Mouse (Mus musculus): Measurements from ENCODE around the gene Smchd1. TPM values are rescaled to one million over a fixed set of nuclear protein-coding genes. Genes with fewer than 3 reads are reported as not detected.
"Not testable (repeated sequence)": the region's sequence is repeated elsewhere in the genome, so short reads cannot be mapped to it uniquely, and the experiment has no call there.

The Smchd1 gene
- polyA plus RNA-seq, 1 experiment from 2014 or later: 90.7 TPM

GRCm38 (mm10) chr17:71443273-71443672 lies 31.9 kb downstream of the Smchd1 start:
- H3K4me3 ChIP-seq (ENCODE audit: low read depth, low read length): no peak overlapping the region
- H3K27me3 ChIP-seq (ENCODE audit: control insufficient read depth, insufficient read depth, low read length): no peaks in the 10 kb centered on the region
- H3K36me3 ChIP-seq (replicated peaks; ENCODE audit: control insufficient read depth, insufficient read depth, low read depth, low read length): peaks cover 3% of the 10 kb centered on the region
- H3K4me1 ChIP-seq (ENCODE audit: control insufficient read depth, insufficient read depth, low read length): no peaks in the 10 kb centered on the region
- WGBS: 88% methylated on average over 6 of the region's 6 CpGs
- no peak for ATAC-seq (replicated peaks; ENCODE audit: insufficient number of reproducible peaks, low FRiP score, low TSS enrichment, low read depth)
- no peak overlapping the region for H3K4me2 ChIP-seq (ENCODE audit: low read depth, low read length)
- no peaks in the 10 kb centered on the region for H3K9me3 ChIP-seq (replicated peaks; ENCODE audit: control insufficient read depth, low read length)
- no peak for DNase-seq (ENCODE audit: low spot score)
- H3K27ac ChIP-seq (replicated peaks; ENCODE audit: low read depth, low read length): no peak overlapping the region
- no peak overlapping the region for H3K9ac ChIP-seq (replicated peaks; ENCODE audit: low read length)

- not testable (repeated sequence) for H3K27ac ChIP-seq (replicated peaks; ENCODE audit: low read depth, low read length); H3K9me3 ChIP-seq (replicated peaks; ENCODE audit: control insufficient read depth, low read length); H3K4me2 ChIP-seq (ENCODE audit: low read depth, low read length); H3K9ac ChIP-seq (replicated peaks; ENCODE audit: low read length); H3K4me1 ChIP-seq (ENCODE audit: control insufficient read depth, insufficient read depth, low read length); H3K27me3 ChIP-seq (ENCODE audit: control insufficient read depth, insufficient read depth, low read length); ATAC-seq (replicated peaks; ENCODE audit: insufficient number of reproducible peaks, low FRiP score, low TSS enrichment, low read depth); H3K4me3 ChIP-seq (ENCODE audit: low read depth, low read length); DNase-seq (ENCODE audit: low spot score)
- H3K36me3 ChIP-seq (replicated peaks; ENCODE audit: control insufficient read depth, insufficient read depth, low read depth, low read length): peaks cover 16% of the 10 kb centered on the region
- 96% methylated on average over 2 of the region's 2 CpGs for WGBS
These were observed 52.6 kb downstream of the Smchd1 start for GRCm38 (mm10) chr17:71422502-71422901.

GRCm38 (mm10) chr17:71419448-71419847 lies 55.7 kb downstream of the Smchd1 start:
- H3K36me3 ChIP-seq (replicated peaks; ENCODE audit: control insufficient read depth, insufficient read depth, low read depth, low read length): peaks cover 11% of the 10 kb centered on the region
- H3K4me2 ChIP-seq (ENCODE audit: low read depth, low read length); ATAC-seq (replicated peaks; ENCODE audit: insufficient number of reproducible peaks, low FRiP score, low TSS enrichment, low read depth); H3K4me1 ChIP-seq (ENCODE audit: control insufficient read depth, insufficient read depth, low read length); H3K27me3 ChIP-seq (ENCODE audit: control insufficient read depth, insufficient read depth, low read length); H3K9me3 ChIP-seq (replicated peaks; ENCODE audit: control insufficient read depth, low read length); H3K4me3 ChIP-seq (ENCODE audit: low read depth, low read length); H3K9ac ChIP-seq (replicated peaks; ENCODE audit: low read length); DNase-seq (ENCODE audit: low spot score); H3K27ac ChIP-seq (replicated peaks; ENCODE audit: low read depth, low read length): not testable (repeated sequence)
- WGBS: 82% methylated on average over 5 of the region's 5 CpGs

GRCm38 (mm10) chr17:71417008-71417407 lies 58.1 kb downstream of the Smchd1 start:
- H3K4me1 ChIP-seq (ENCODE audit: control insufficient read depth, insufficient read depth, low read length): no peaks in the 10 kb centered on the region
- H3K9me3 ChIP-seq (replicated peaks; ENCODE audit: control insufficient read depth, low read length): peaks cover 3% of the 10 kb centered on the region; the same call in 1 of the 2 replicates
- H3K27ac ChIP-seq (replicated peaks; ENCODE audit: low read depth, low read length): no peak overlapping the region
- peaks cover 5% of the 10 kb centered on the region for H3K36me3 ChIP-seq (replicated peaks; ENCODE audit: control insufficient read depth, insufficient read depth, low read depth, low read length)
- H3K4me3 ChIP-seq (ENCODE audit: low read depth, low read length): no peak overlapping the region
- DNase-seq (ENCODE audit: low spot score) (no peak), ATAC-seq (replicated peaks; ENCODE audit: insufficient number of reproducible peaks, low FRiP score, low TSS enrichment, low read depth) (no peak)
- no peaks in the 10 kb centered on the region for H3K27me3 ChIP-seq (ENCODE audit: control insufficient read depth, insufficient read depth, low read length)
- no peak overlapping the region for H3K9ac ChIP-seq (replicated peaks; ENCODE audit: low read length)
- H3K4me2 ChIP-seq (ENCODE audit: low read depth, low read length): no peak overlapping the region
- 94% methylated on average over 1 of the region's 1 CpGs for whole genome bisulfite sequencing

GRCm38 (mm10) chr17:71387401-71387800 lies 87.7 kb downstream of the Smchd1 start:
- no peaks in the 10 kb centered on the region for H3K9me3 ChIP-seq (replicated peaks; ENCODE audit: control insufficient read depth, low read length)
- no peak overlapping the region for H3K9ac ChIP-seq (replicated peaks; ENCODE audit: low read length)
- WGBS: 94% methylated on average over 3 of the region's 3 CpGs
- H3K27me3 ChIP-seq (ENCODE audit: control insufficient read depth, insufficient read depth, low read length): no peaks in the 10 kb centered on the region
- H3K4me3 ChIP-seq (ENCODE audit: low read depth, low read length): no peak overlapping the region
- ATAC-seq (replicated peaks; ENCODE audit: insufficient number of reproducible peaks, low FRiP score, low TSS enrichment, low read depth) (no peak), DNase-seq (ENCODE audit: low spot score) (no peak)
- no peaks in the 10 kb centered on the region for H3K4me1 ChIP-seq (ENCODE audit: control insufficient read depth, insufficient read depth, low read length)
- peaks cover 4% of the 10 kb centered on the region for H3K36me3 ChIP-seq (replicated peaks; ENCODE audit: control insufficient read depth, insufficient read depth, low read depth, low read length)
- H3K4me2 ChIP-seq (ENCODE audit: low read depth, low read length): no peak overlapping the region
- no peak overlapping the region for H3K27ac ChIP-seq (replicated peaks; ENCODE audit: low read depth, low read length)

- Histone ChIP-seq H3K9me3 (replicated peaks; ENCODE audit: control insufficient read depth, low read length) (no peaks in the 10 kb centered on the region), H3K27ac (replicated peaks; ENCODE audit: low read depth, low read length) (no peak overlapping the region), H3K27me3 (ENCODE audit: control insufficient read depth, insufficient read depth, low read length) (no peaks in the 10 kb centered on the region), H3K4me3 (ENCODE audit: low read depth, low read length) (no peak overlapping the region), H3K4me1 (ENCODE audit: control insufficient read depth, insufficient read depth, low read length) (no peaks in the 10 kb centered on the region), H3K36me3 (replicated peaks; ENCODE audit: control insufficient read depth, insufficient read depth, low read depth, low read length) (peaks cover 2% of the 10 kb centered on the region), H3K9ac (replicated peaks; ENCODE audit: low read length) (no peak overlapping the region), H3K4me2 (ENCODE audit: low read depth, low read length) (no peak overlapping the region)
- no peak for DNase-seq (ENCODE audit: low spot score)
- no peak for ATAC-seq (replicated peaks; ENCODE audit: insufficient number of reproducible peaks, low FRiP score, low TSS enrichment, low read depth)
- WGBS: 97% methylated on average over 14 of the region's 14 CpGs
These were observed 94.8 kb downstream of the Smchd1 start for GRCm38 (mm10) chr17:71380346-71380745.

- 32% methylated on average over 4 of the region's 4 CpGs for WGBS
- Histone ChIP-seq H3K4me3 (ENCODE audit: low read depth, low read length) (no peak overlapping the region), H3K36me3 (replicated peaks; ENCODE audit: control insufficient read depth, insufficient read depth, low read depth, low read length) (peaks cover 2% of the 10 kb centered on the region), H3K4me2 (ENCODE audit: low read depth, low read length) (no peak overlapping the region), H3K27me3 (ENCODE audit: control insufficient read depth, insufficient read depth, low read length) (no peaks in the 10 kb centered on the region), H3K9ac (replicated peaks; ENCODE audit: low read length) (no peak overlapping the region), H3K27ac (replicated peaks; ENCODE audit: low read depth, low read length) (no peak overlapping the region), H3K4me1 (ENCODE audit: control insufficient read depth, insufficient read depth, low read length) (no peaks in the 10 kb centered on the region), H3K9me3 (replicated peaks; ENCODE audit: control insufficient read depth, low read length) (no peaks in the 10 kb centered on the region)
- DNase-seq (ENCODE audit: low spot score): no peak
- ATAC-seq (replicated peaks; ENCODE audit: insufficient number of reproducible peaks, low FRiP score, low TSS enrichment, low read depth): no peak
These were observed 97.2 kb downstream of the Smchd1 start for GRCm38 (mm10) chr17:71377901-71378300.

- Histone ChIP-seq H3K27me3 (ENCODE audit: control insufficient read depth, insufficient read depth, low read length) (no peaks in the 10 kb centered on the region), H3K4me3 (ENCODE audit: low read depth, low read length) (no peak overlapping the region), H3K4me2 (ENCODE audit: low read depth, low read length) (no peak overlapping the region), H3K9me3 (replicated peaks; ENCODE audit: control insufficient read depth, low read length) (no peaks in the 10 kb centered on the region), H3K9ac (replicated peaks; ENCODE audit: low read length) (no peak overlapping the region), H3K4me1 (ENCODE audit: control insufficient read depth, insufficient read depth, low read length) (no peaks in the 10 kb centered on the region), H3K27ac (replicated peaks; ENCODE audit: low read depth, low read length) (no peak overlapping the region), H3K36me3 (replicated peaks; ENCODE audit: control insufficient read depth, insufficient read depth, low read depth, low read length) (peaks cover 2% of the 10 kb centered on the region; the same call in 1 of the 2 replicates)
- DNase-seq (ENCODE audit: low spot score) (no peak), ATAC-seq (replicated peaks; ENCODE audit: insufficient number of reproducible peaks, low FRiP score, low TSS enrichment, low read depth) (no peak)
- 69% methylated on average over 3 of the region's 3 CpGs for WGBS
These were observed 119.6 kb downstream of the Smchd1 start for GRCm38 (mm10) chr17:71355526-71355925.
